Mouse (Mus musculus) cortical plate, adult 2 months (tissue): ENCODE results near the gene Nbas.

Source experiments
- CTCF ChIP-seq: fragments of 200-500 bp; IDR thresholded peaks from 2 replicates; pipeline ENCODE4 v1.5.1; 2011; ENCODE audit warnings: mild to moderate bottlenecking, control low read depth, low read length; ENCODE audit not compliant: insufficient read depth; ENCODE audit errors: extremely low read depth
- POLR2A ChIP-seq: fragments of 200-500 bp; IDR thresholded peaks from 2 replicates; pipeline ENCODE4 v1.6.1; 2011; ENCODE audit warnings: mild to moderate bottlenecking, low read length, control low read depth; ENCODE audit not compliant: insufficient read depth; ENCODE audit errors: extremely low read depth

DNA sequence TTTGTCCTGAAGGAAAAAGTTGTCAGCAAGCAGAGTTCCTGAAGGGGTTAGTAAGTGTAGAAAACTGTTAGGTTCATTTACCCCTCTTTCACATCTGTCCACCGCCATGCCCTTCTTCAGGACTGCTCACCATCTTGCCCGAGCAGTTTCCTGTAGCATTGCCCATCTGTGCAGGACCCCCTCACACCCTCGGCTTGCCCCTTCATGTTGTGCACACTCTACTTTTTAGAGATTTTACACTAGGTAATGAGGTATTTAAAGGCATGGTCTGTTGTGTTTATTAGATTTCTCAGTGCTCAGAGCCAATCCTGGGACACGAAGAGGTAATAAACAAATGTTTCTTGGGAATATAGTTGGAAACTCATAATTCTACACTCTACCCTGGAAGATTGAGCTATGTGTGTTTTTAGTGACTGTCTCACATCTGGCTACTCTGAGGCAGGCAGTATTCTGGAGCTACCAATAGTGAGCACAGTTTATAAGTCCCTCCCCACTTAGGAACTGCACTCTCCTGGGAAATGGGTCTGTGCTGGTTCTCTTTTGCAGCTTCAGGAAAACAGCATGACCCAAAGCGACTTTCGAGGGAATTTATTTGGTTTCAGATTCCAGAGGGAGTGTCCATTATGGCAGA, 191.4 kb downstream of the Nbas start:
- no peak for TF ChIP-seq POLR2A
- TF ChIP-seq CTCF = no peak
